Mouse (Mus musculus) neutrophil, adult 83 days (primary cell): ENCODE data around the gene Aldh16a1. TPM values are rescaled to one million over a fixed set of nuclear protein-coding genes. Genes with fewer than 3 reads are reported as not detected.

Experiments
- total RNA-seq, 2 experiments: library from RNA; stranded (reverse); gene quantifications; one replicate each; pipeline ENCODE4 v1.2.4; 2023

The Aldh16a1 gene
- 10 to 100 TPM; 82.4 to 96.0 TPM for total RNA-seq

GRCm38 (mm10) chr7:45154096-45154992 is at the start of gene Aldh16a1, which contains the start of gene Pih1d1:
Gene Aldh16a1 (minus strand): TSS chr7:45154584.
Gene Pih1d1 (plus strand): TSS chr7:45154303.

GRCm38 (mm10) chr7:45180896-45181477 is 26.6 kb upstream of the Aldh16a1 start, which contains the start of gene Pth2:
Gene Pth2 (plus strand): TSS chr7:45180995.

GRCm38 (mm10) chr7:45179469-45179868 is 25.1 kb upstream of the Aldh16a1 start, which contains the start of gene Gfy:
Gene Gfy (minus strand): TSS chr7:45179569.

GRCm38 (mm10) chr7:45163735-45164490 is 9.5 kb upstream of the Aldh16a1 start, which contains the start of gene Slc17a7:
Gene Slc17a7 (plus strand): TSS chr7:45163949.

GRCm38 (mm10) chr7:45135993-45136567 is 18.3 kb downstream of the Aldh16a1 start, which contains the start of the genes Gm45713 and Flt3l:
Gene Gm45713 (minus strand): TSS chr7:45136231.
Gene Flt3l (minus strand): TSS chr7:45136432.

GRCm38 (mm10) chr7:45128624-45129246 is 25.6 kb downstream of the Aldh16a1 start, which contains the start of gene Rpl13a:
Gene Rpl13a (minus strand): TSS chr7:45128761.

GRCm38 (mm10) chr7:45124224-45125143 is 29.9 kb downstream of the Aldh16a1 start, which contains the start of gene Rps11:
Gene Rps11 (minus strand): TSS chr7:45124439.

GRCm38 (mm10) chr7:45103652-45104180 is 50.7 kb downstream of the Aldh16a1 start, which contains the start of gene Fcgrt:
Gene Fcgrt (minus strand): TSS chr7:45103851.

GRCm38 (mm10) chr7:45092048-45092447 is 62.3 kb downstream of the Aldh16a1 start, which contains the start of gene Rcn3:
Gene Rcn3 (minus strand): TSS chr7:45092221.

Other genes with a start within 250 kb of the Aldh16a1 start
- 10 to 100 TPM; 70.1 to 74.6 TPM for gene Ap2a1, start 225.1 kb downstream of the Aldh16a1 start, total RNA-seq
- not detected for gene Tsks, start 211.4 kb downstream of the Aldh16a1 start, total RNA-seq
- gene Cpt1c, start 179.7 kb downstream of the Aldh16a1 start, total RNA-seq: under 1 TPM; 0.53 to 0.85 TPM
- gene Prmt1, start 168.0 kb downstream of the Aldh16a1 start, total RNA-seq: 10 to 100 TPM; 74.9 to 80.6 TPM
- 10 to 100 TPM; 63.0 to 71.9 TPM for gene Irf3, start 156.9 kb downstream of the Aldh16a1 start, total RNA-seq
- 10 to 100 TPM in 1 of 2 experiments, 1 to 10 TPM in 1; 8.8 to 18.8 TPM for gene Bcl2l12, start 155.9 kb downstream of the Aldh16a1 start, total RNA-seq
- 10 to 100 TPM; 61.1 to 62.1 TPM for gene Scaf1, start 138.2 kb downstream of the Aldh16a1 start, total RNA-seq
- 10 to 100 TPM; 14.9 to 17.0 TPM for gene Rras, start 136.6 kb downstream of the Aldh16a1 start, total RNA-seq
- 10 to 100 TPM; 22.3 to 25.8 TPM for gene Prr12, start 101.7 kb downstream of the Aldh16a1 start, total RNA-seq
- 10 to 100 TPM; 29.1 to 38.1 TPM for gene Nosip, start 92.2 kb downstream of the Aldh16a1 start, total RNA-seq
- 10 to 100 TPM; 17.4 to 19.6 TPM for gene Prrg2, start 91.9 kb downstream of the Aldh16a1 start, total RNA-seq
- gene Rcn3, start 62.4 kb downstream of the Aldh16a1 start, total RNA-seq: 1 to 10 TPM; 3.0 to 3.1 TPM
- gene Fcgrt, start 50.7 kb downstream of the Aldh16a1 start, total RNA-seq: 10 to 100 TPM; 19.0 to 24.9 TPM
- gene Rps11, start 30.1 kb downstream of the Aldh16a1 start, total RNA-seq: 1,000 to 10,000 TPM; 1,010 to 1,023 TPM
- 1,000 to 10,000 TPM; 1,046 to 1,214 TPM for gene Rpl13a, start 25.8 kb downstream of the Aldh16a1 start, total RNA-seq
- not detected for gene Gm45713, start 18.4 kb downstream of the Aldh16a1 start, total RNA-seq
- gene Flt3l, start 18.2 kb downstream of the Aldh16a1 start, total RNA-seq: 10 to 100 TPM; 22.2 to 29.2 TPM
- gene Pih1d1, start 281 bp downstream of the Aldh16a1 start, total RNA-seq: 10 to 100 TPM; 46.2 to 47.4 TPM
- not detected for gene Slc17a7, start 9.4 kb upstream of the Aldh16a1 start, total RNA-seq
- not detected for gene Gfy, start 25.0 kb upstream of the Aldh16a1 start, total RNA-seq
- not detected for gene Pth2, start 26.4 kb upstream of the Aldh16a1 start, total RNA-seq
- gene Ccdc155, start 50.3 kb upstream of the Aldh16a1 start, total RNA-seq: not detected
- gene Dkkl1, start 57.6 kb upstream of the Aldh16a1 start, total RNA-seq: 1 to 10 TPM; 1.0 to 1.3 TPM
- not detected for gene Tead2, start 61.2 kb upstream of the Aldh16a1 start, total RNA-seq
- gene Cd37, start 84.5 kb upstream of the Aldh16a1 start, total RNA-seq: 100 to 1,000 TPM; 297 to 345 TPM
- under 1 TPM; 0.57 to 0.59 TPM for gene Slc6a16, start 86.5 kb upstream of the Aldh16a1 start, total RNA-seq
- gene Slc6a21, start 122.9 kb upstream of the Aldh16a1 start, total RNA-seq: under 1 TPM in 1 of 2 experiments, not detected in 1; 0.24 TPM
- gene Trpm4, start 179.2 kb upstream of the Aldh16a1 start, total RNA-seq: 1 to 10 TPM; 2.3 to 4.8 TPM
- gene Hrc, start 180.7 kb upstream of the Aldh16a1 start, total RNA-seq: under 1 TPM in 1 of 2 experiments, not detected in 1; 0.68 TPM
- gene Ppfia3, start 212.4 kb upstream of the Aldh16a1 start, total RNA-seq: under 1 TPM in 1 of 2 experiments, not detected in 1; 0.31 TPM
- under 1 TPM in 1 of 2 experiments, not detected in 1; 0.66 TPM for gene Lin7b, start 216.0 kb upstream of the Aldh16a1 start, total RNA-seq
- 100 to 1,000 TPM; 256 to 279 TPM for gene Snrnp70, start 241.2 kb upstream of the Aldh16a1 start, total RNA-seq